Mouse (Mus musculus) layer of hippocampus, adult 18-20 months (tissue): ENCODE results near the gene Olfr1173. TPM values are rescaled to one million over a fixed set of nuclear protein-coding genes. Genes with fewer than 3 reads are reported as not detected.

Experiments
- DNase-seq, 2 experiments: peaks; one replicate each; pipeline ENCODE4 v3.0.0; 2022; ENCODE audit warnings: low spot score in 2 of 2
- long read RNA-seq: library from polyadenylated mRNA; stranded (forward); transcript quantifications from one replicate; pipeline ENCODE4 v2.0.0, GENCODE M21; 2021
- total RNA-seq, 2 experiments: library from RNA; stranded (reverse); gene quantifications; 2 replicates each; pipeline ENCODE4 v1.2.3; 2021

Gene Olfr1173
- total RNA-seq, result not detected
- long read RNA-seq, result 0 reads

DNA sequence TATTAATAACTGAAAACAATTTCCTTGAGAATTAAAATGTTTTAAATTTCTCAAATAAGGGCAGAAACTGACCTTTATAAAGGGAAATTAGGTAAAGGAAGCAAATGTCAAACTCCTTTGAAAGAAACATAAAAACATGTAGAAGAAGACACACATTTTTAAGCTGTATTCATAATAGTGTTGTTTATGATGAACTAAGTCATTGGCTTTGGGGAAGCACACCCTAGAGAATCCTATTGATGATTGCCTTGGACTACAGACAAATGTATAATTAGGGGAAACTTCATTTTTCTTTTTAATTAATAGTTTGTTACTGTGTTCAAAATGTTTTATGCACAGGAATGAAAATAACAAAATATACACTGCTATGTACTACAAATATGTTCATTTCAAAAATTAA lies at the start of gene Olfr1173:
Gene Olfr1173, minus strand, starts transcription at position 101 of the 400 bp plus-strand sequence.
- DNase-seq, result no peak

DNA sequence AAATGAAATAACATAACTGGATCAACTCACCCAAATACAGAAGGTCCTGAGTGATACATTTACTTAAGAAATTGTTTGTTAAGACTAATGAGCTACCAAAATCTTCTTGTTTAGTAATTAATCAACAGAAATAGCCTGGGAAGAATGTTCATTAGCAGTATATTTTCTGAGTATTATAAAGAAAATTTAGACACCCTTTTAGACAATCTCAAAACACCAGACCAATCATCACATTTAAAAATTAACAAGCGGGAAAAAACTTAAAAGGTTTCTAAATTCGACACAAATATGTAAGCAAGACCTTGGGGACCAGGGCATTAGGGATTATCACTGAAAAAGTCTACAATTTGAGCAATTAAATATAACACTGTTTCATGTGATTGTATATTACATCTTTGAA lies 47.4 kb upstream of the Olfr1173 start, which contains the start of gene Olfr1175-ps:
Gene Olfr1175-ps, minus strand, starts transcription at position 101 of the 400 bp plus-strand sequence.
- no peak for DNase-seq

DNA sequence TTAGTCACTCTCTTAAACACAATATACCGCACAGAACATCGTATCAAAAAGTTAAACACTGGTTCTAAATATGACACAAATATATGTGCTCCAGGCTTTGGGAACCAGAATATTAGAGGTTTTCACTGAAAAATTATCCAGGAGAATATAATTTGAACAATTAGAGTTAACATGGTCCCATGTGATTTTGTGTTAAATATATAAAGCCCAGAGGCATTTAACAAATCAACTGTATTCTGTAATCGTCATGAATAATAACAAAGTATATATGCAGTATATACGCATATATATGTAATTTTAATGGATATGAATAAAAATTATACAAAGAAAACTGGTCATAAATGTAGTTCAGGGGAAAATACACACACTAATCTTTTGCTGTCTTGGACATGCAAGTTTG lies 35.4 kb upstream of the Olfr1173 start, which contains the start of gene Olfr1174-ps:
Gene Olfr1174-ps, minus strand, starts transcription at position 101 of the 400 bp plus-strand sequence.
- DNase-seq, result no peak

DNA sequence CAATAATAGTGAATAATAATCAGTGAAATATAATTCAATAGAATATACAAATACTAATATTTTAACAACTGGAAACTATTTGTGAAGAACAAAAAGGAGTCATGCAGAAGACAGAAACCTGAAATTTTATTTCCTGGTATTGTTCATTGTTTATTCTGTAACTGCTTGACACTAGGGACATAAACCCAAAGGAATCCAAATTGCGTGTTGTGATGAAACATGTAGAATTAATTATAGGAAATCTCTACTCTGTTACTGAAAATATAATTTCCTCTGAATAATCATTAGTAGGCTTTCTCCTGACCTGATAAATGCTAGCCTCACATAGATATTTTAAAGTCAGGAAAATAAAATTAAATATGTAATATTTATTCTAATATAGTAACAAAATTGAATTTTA lies 51.4 kb downstream of the Olfr1173 start, which contains the start of gene Olfr1170:
Gene Olfr1170, minus strand, starts transcription at position 101 of the 400 bp plus-strand sequence.
- DNase-seq, result no peak

Other genes starting within 250 kb of the Olfr1173 start
- gene Olfr73, start 242.2 kb downstream of the Olfr1173 start, total RNA-seq, result not detected
- gene Olfr1162, start 228.7 kb downstream of the Olfr1173 start, total RNA-seq, result not detected
- not detected for gene Olfr1163, start 208.0 kb downstream of the Olfr1173 start, total RNA-seq
- not detected for gene Olfr1164, start 185.9 kb downstream of the Olfr1173 start, total RNA-seq
- not detected for gene Olfr1166, start 151.6 kb downstream of the Olfr1173 start, total RNA-seq
- not detected for gene Olfr1167, start 124.7 kb downstream of the Olfr1173 start, total RNA-seq
- not detected for gene Olfr1168, start 98.0 kb downstream of the Olfr1173 start, total RNA-seq
- gene Olfr1170, start 51.5 kb downstream of the Olfr1173 start, total RNA-seq, result not detected
- not detected for gene Olfr1174-ps, start 35.3 kb upstream of the Olfr1173 start, total RNA-seq
- not detected for gene Olfr1175-ps, start 47.3 kb upstream of the Olfr1173 start, total RNA-seq
- gene Olfr1176, start 56.8 kb upstream of the Olfr1173 start, total RNA-seq, result not detected
- not detected for gene Olfr1177-ps, start 66.6 kb upstream of the Olfr1173 start, total RNA-seq
- gene Olfr1178, start 107.2 kb upstream of the Olfr1173 start, total RNA-seq, result not detected
- not detected for gene Olfr1179, start 126.6 kb upstream of the Olfr1173 start, total RNA-seq
- gene Olfr1180, start 139.3 kb upstream of the Olfr1173 start, total RNA-seq, result not detected
- not detected for gene Olfr1181, start 146.3 kb upstream of the Olfr1173 start, total RNA-seq
- gene Gm13757, start 169.3 kb upstream of the Olfr1173 start, total RNA-seq, result not detected
- not detected for gene Olfr1183, start 175.0 kb upstream of the Olfr1173 start, total RNA-seq
- not detected for gene Olfr1184, start 203.7 kb upstream of the Olfr1173 start, total RNA-seq
- gene Olfr1185-ps1, start 213.4 kb upstream of the Olfr1173 start, total RNA-seq, result not detected
- not detected for gene Olfr1186, start 238.7 kb upstream of the Olfr1173 start, total RNA-seq